Mouse (Mus musculus): ENCODE results near the gene Foxa1. TPM values are rescaled to one million over a fixed set of nuclear protein-coding genes. Genes with fewer than 3 reads are reported as not detected.

Gene Foxa1
- total and polyA plus RNA-seq, 2 experiments: 4.1 to 15.2 TPM

DNA sequence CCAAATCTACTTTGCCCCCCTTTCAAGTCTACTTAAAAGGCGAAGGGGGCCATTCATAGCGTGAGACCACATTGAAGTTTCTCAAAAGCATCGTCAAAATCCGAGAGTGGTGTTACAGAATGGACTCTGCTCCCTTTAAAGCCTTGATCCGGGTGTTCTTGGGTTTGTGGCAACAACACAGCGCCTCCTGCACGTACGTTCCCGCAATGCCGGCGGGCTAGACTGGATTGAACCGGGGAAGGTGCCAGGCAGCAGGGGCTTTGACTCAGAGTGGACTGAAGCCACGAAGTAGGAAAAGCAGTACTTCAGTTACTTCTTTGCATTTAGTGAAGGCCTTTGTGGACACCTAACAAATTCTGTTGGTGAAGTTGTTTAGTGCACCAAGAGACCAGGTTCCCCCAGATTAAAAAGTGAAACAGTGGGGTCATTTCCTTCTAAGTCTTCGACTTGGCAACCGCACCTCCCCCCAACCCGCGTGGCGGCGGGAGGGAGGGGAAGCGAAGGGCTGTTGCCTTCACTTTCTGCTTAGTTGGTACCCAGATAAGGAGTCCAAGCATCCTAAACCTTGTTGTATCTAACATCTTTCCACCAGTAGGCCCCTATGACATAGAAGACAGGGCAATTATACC, 1.8 kb upstream of the Foxa1 start:
- Histone ChIP-seq H3K79me2 (ENCODE audit: control insufficient read depth, insufficient read depth, low read length) (no peaks in the 10 kb centered on the region), H3K36me3 (ENCODE audit: control insufficient read depth, insufficient read depth, low read length) (no peaks in the 10 kb centered on the region), H3K9ac (ENCODE audit: low read depth, low read length) (no peak overlapping the region), H3K4me3 (ENCODE audit: insufficient read depth, low read depth, low read length) (no peak overlapping the region), H3K27ac (replicated peaks; ENCODE audit: insufficient read depth, low read depth, low read length) (no peak overlapping the region), H3K27me3 (ENCODE audit: control insufficient read depth, insufficient read depth, low read length) (no peaks in the 10 kb centered on the region), H3K4me1 (ENCODE audit: control insufficient read depth, insufficient read depth, low read length) (0 out of 2 replicates have a peak, but pooled peaks cover 3% of the 10 kb centered on the region)
- peak; percentile 37 for DNase-seq (ENCODE audit: extremely low read depth, low read depth, low spot score)
- WGBS: 26% methylated on average over 20 of the region's 20 CpGs
- TF ChIP-seq CTCF (IDR thresholded peaks at IDR 0.05; ENCODE audit: low read depth, low read length) (peak; percentile 60), POLR2A (IDR thresholded peaks at IDR 0.05; ENCODE audit: extremely low read depth, insufficient read depth, low read length) (no peak)

- DNase-seq (ENCODE audit: extremely low read depth, low read depth, low spot score): no peak
- 60% methylated on average over 9 of the region's 9 CpGs for WGBS
- H3K4me1 ChIP-seq (ENCODE audit: control insufficient read depth, insufficient read depth, low read length): 0 out of 2 replicates have a peak, but pooled peaks cover 3% of the 10 kb centered on the region
- H3K27me3 ChIP-seq (ENCODE audit: control insufficient read depth, insufficient read depth, low read length): no peaks in the 10 kb centered on the region
- no peaks in the 10 kb centered on the region for H3K36me3 ChIP-seq (ENCODE audit: control insufficient read depth, insufficient read depth, low read length)
- no peak overlapping the region for H3K27ac ChIP-seq (replicated peaks; ENCODE audit: insufficient read depth, low read depth, low read length)
- TF ChIP-seq POLR2A (IDR thresholded peaks at IDR 0.05; ENCODE audit: extremely low read depth, insufficient read depth, low read length) (no peak), CTCF (IDR thresholded peaks at IDR 0.05; ENCODE audit: low read depth, low read length) (no peak)
- no peak overlapping the region for H3K9ac ChIP-seq (ENCODE audit: low read depth, low read length)
- H3K4me3 ChIP-seq (ENCODE audit: insufficient read depth, low read depth, low read length): no peak overlapping the region
- no peaks in the 10 kb centered on the region; the same call in 1 of the 2 replicates for H3K79me2 ChIP-seq (ENCODE audit: control insufficient read depth, insufficient read depth, low read length)
Measured at GRCm38 (mm10) chr12:57547890-57548289, 1.2 kb upstream of the Foxa1 start.

DNA sequence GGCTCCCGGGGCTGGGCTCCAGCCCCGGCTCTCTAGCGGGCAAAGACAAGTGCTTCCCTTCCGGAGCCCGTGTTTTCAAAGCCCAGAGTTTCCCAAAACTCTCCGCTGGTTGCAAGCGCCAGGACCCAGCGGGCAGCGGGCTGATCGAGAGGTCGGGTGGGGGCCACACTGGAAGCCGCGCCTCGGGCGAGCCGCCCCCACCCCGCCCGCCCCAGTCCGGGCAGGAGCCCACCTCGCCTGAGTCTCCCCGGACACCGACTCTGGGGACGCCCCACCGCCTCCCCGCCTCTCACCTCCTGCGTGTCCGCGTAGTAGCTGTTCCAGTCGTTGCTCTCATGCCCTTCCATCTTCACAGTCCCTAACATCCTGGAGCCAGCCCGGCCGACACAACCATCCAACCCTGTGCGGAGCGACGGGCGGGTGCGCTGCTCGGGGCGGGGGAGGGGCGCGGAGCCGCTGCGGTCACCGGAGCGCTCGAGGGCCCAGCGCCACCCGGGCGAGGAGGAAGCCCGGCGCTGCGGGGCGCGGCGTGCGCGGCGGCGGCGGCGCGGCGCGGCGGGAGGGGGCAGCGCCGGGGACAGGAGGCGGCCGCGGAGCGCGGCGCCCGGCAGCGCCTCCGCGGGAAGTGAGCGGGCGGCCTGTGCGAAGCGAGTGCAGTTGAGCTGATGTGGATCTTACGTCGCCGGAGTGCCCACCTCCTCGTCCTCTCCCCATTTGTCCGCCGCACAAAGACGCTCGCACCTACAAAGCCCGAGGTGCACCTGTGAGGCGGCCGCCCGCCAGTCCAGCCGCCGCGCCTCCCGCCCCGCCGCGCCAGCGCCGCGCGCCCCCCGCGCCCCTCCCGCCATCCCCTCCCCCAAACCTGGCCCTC, 1.1 kb downstream of the Foxa1 start:
- TF ChIP-seq CTCF (IDR thresholded peaks at IDR 0.05; ENCODE audit: low read depth, low read length) (no peak), POLR2A (IDR thresholded peaks at IDR 0.05; ENCODE audit: extremely low read depth, insufficient read depth, low read length) (peak; percentile 61; the same call in 1 of the 2 replicates)
- Histone ChIP-seq H3K27me3 (ENCODE audit: control insufficient read depth, insufficient read depth, low read length) (no peaks in the 10 kb centered on the region), H3K4me1 (ENCODE audit: control insufficient read depth, insufficient read depth, low read length) (peaks cover 7% of the 10 kb centered on the region; the same call in 1 of the 2 replicates), H3K27ac (replicated peaks; ENCODE audit: insufficient read depth, low read depth, low read length) (peak overlapping the region; percentile 94), H3K9ac (ENCODE audit: low read depth, low read length) (peak overlapping the region; percentile 85), H3K79me2 (ENCODE audit: control insufficient read depth, insufficient read depth, low read length) (peaks cover 7% of the 10 kb centered on the region; the same call in 1 of the 2 replicates), H3K36me3 (ENCODE audit: control insufficient read depth, insufficient read depth, low read length) (peaks cover 3% of the 10 kb centered on the region; the same call in 1 of the 2 replicates), H3K4me3 (ENCODE audit: insufficient read depth, low read depth, low read length) (peak overlapping the region; percentile 77)
- peak; percentile 73 for DNase-seq (ENCODE audit: extremely low read depth, low read depth, low spot score)
- WGBS: under 1% methylated on average over 104 of the region's 106 CpGs

- Histone ChIP-seq H3K36me3 (ENCODE audit: control insufficient read depth, insufficient read depth, low read length) (peaks cover 3% of the 10 kb centered on the region; the same call in 1 of the 2 replicates), H3K4me1 (ENCODE audit: control insufficient read depth, insufficient read depth, low read length) (peaks cover 7% of the 10 kb centered on the region; the same call in 1 of the 2 replicates), H3K27me3 (ENCODE audit: control insufficient read depth, insufficient read depth, low read length) (no peaks in the 10 kb centered on the region), H3K79me2 (ENCODE audit: control insufficient read depth, insufficient read depth, low read length) (peaks cover 7% of the 10 kb centered on the region; the same call in 1 of the 2 replicates), H3K9ac (ENCODE audit: low read depth, low read length) (peak overlapping the region; percentile 85), H3K27ac (replicated peaks; ENCODE audit: insufficient read depth, low read depth, low read length) (peak overlapping the region; percentile 90), H3K4me3 (ENCODE audit: insufficient read depth, low read depth, low read length) (peak overlapping the region; percentile 77)
- TF ChIP-seq CTCF (IDR thresholded peaks at IDR 0.05; ENCODE audit: low read depth, low read length): peak; percentile 51; the same call in 1 of the 2 replicates
- no peak for TF ChIP-seq POLR2A (IDR thresholded peaks at IDR 0.05; ENCODE audit: extremely low read depth, insufficient read depth, low read length)
- WGBS: 2% methylated on average over 31 of the region's 31 CpGs
- DNase-seq (ENCODE audit: extremely low read depth, low read depth, low spot score): peak; percentile 87
Measured at GRCm38 (mm10) chr12:57544641-57545370, 1.9 kb downstream of the Foxa1 start.

DNA sequence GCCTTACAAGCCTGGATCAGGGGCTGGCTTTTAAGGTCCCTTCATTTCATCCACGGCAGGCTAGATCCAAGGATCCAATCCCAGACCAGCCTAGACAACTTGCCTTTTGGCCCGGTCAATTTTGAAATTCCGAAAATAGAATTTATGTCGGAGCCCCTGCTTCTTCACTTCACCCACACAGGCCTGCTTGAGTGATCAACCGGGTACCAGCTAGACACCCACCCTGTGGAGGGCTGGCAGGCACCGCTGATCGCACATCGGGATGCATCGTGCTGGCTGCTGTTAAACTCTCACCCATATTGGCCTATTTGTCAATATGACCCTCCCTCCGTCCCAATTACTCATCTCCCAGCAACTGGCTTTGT, 3.1 kb downstream of the Foxa1 start:
- DNase-seq (ENCODE audit: extremely low read depth, low read depth, low spot score): peak; percentile 77
- Histone ChIP-seq H3K79me2 (ENCODE audit: control insufficient read depth, insufficient read depth, low read length) (peaks cover 7% of the 10 kb centered on the region; the same call in 1 of the 2 replicates), H3K4me3 (ENCODE audit: insufficient read depth, low read depth, low read length) (peak overlapping the region; percentile 77), H3K36me3 (ENCODE audit: control insufficient read depth, insufficient read depth, low read length) (peaks cover 3% of the 10 kb centered on the region; the same call in 1 of the 2 replicates), H3K27ac (replicated peaks; ENCODE audit: insufficient read depth, low read depth, low read length) (peak overlapping the region; percentile 92), H3K4me1 (ENCODE audit: control insufficient read depth, insufficient read depth, low read length) (peaks cover 7% of the 10 kb centered on the region; the same call in 1 of the 2 replicates), H3K27me3 (ENCODE audit: control insufficient read depth, insufficient read depth, low read length) (no peaks in the 10 kb centered on the region), H3K9ac (ENCODE audit: low read depth, low read length) (peak overlapping the region; percentile 80)
- TF ChIP-seq CTCF (IDR thresholded peaks at IDR 0.05; ENCODE audit: low read depth, low read length): no peak
- no peak for TF ChIP-seq POLR2A (IDR thresholded peaks at IDR 0.05; ENCODE audit: extremely low read depth, insufficient read depth, low read length)
- 1% methylated on average over 10 of the region's 10 CpGs for WGBS

All from liver, adult 2 months (tissue).